Mouse (Mus musculus): ENCODE data around the gene Cers6. TPM values are rescaled to one million over a fixed set of nuclear protein-coding genes. Genes with fewer than 3 reads are reported as not detected.

Gene Cers6
- polyA plus RNA-seq, 1 experiment, result 18.3 TPM

DNA sequence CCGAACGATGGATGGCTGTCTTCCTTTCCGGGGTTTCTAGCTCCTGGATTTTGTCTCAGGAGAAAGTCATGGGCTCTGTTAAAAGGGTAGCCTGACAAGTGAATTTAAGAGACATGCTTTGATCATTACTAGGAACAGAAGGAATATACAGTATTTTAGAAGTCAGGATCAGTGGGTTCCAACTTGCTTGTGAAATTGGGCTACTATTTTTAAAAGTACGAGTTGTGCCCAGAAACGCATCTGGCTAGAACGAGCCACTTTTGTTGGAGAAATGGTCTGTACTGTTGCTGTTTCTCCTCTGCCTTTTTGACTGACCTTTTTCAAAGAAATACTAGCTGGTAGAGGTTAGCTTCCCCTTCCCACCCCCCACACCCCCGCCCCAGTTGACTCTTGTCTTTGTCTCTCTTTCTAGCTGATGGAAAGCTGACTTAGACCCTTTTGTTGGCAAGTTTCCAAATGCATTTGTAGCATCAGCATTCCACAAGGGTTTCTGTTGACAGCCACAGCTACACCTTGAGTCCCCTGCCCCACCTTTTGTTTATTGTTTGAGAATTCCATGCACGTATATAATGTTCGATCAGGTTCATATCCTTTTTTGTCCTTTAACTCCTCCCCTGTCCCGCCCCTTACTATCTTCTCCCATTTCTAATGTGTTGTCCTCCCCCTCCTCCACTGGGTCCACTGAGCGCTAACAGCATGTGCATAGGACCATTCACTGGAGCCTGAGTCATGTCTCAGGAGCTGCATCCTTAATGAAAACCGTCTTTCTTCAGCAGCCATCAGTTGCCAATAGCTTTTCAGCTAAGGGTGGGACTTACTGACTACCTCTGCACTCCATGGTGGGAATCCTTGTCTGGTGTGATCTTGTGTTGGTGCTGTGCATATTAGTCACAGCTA lies 50.6 kb downstream of the Cers6 start:
- DNase-seq (ENCODE audit: low read depth, low spot score), result no peak
- WGBS, result 86% methylated on average over 12 of the region's 12 CpGs

DNA sequence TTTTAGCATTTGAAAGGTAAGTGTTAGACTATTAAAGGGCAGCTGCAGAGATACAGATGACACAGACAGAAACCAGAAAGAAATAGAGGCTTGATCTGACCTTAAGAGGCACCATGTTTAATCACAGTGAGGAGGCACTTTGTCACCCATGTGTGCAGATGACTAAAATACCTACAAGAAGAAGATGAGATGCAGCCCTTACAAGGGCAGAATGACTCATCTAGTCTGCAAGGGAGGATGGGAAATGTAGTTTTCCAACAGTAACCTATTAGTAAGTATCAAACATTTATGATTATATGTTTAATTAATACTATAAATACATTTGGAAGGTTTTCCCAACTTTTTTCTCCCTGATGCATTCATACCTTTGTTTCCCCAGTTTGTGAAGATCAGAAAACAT lies 54.5 kb downstream of the Cers6 start:
- DNase-seq (ENCODE audit: low read depth, low spot score), result no peak

GRCm38 (mm10) chr2:68916299-68916698 lies 55.1 kb downstream of the Cers6 start:
- 82% methylated on average over 3 of the region's 3 CpGs for WGBS
- no peak for DNase-seq (ENCODE audit: low read depth, low spot score)

- DNase-seq (ENCODE audit: low read depth, low spot score), result no peak
Measured at GRCm38 (mm10) chr2:68917010-68917409, 55.8 kb downstream of the Cers6 start.

DNA sequence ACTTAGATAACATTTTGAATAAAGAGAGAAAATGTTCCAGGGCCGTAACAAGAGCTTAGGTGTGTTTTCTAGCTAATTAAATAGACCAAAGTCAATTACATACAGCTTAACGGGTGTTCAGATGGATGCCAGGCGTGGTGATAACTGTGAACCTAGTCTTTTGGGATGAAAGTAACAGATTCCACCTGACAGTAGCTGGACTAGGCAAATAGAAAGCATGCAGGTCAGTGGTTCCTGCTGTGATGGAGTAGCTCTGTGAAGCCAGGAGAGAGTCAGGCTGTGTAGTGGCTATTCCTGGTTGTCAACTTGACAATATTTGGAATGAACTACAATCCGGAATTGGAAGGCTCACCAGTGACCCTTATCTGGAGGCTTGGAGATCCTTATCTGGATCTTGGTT lies 56.3 kb downstream of the Cers6 start:
- DNase-seq (ENCODE audit: low read depth, low spot score), result no peak
- WGBS, result 65% methylated on average over 4 of the region's 4 CpGs

GRCm38 (mm10) chr2:68924344-68924743 lies 63.1 kb downstream of the Cers6 start:
- no peak for DNase-seq (ENCODE audit: low read depth, low spot score)
- WGBS, result 79% methylated on average over 9 of the region's 9 CpGs

GRCm38 (mm10) chr2:68925542-68925941 lies 64.3 kb downstream of the Cers6 start:
- no peak for DNase-seq (ENCODE audit: low read depth, low spot score)
- WGBS, result 67% methylated on average over 6 of the region's 6 CpGs

DNA sequence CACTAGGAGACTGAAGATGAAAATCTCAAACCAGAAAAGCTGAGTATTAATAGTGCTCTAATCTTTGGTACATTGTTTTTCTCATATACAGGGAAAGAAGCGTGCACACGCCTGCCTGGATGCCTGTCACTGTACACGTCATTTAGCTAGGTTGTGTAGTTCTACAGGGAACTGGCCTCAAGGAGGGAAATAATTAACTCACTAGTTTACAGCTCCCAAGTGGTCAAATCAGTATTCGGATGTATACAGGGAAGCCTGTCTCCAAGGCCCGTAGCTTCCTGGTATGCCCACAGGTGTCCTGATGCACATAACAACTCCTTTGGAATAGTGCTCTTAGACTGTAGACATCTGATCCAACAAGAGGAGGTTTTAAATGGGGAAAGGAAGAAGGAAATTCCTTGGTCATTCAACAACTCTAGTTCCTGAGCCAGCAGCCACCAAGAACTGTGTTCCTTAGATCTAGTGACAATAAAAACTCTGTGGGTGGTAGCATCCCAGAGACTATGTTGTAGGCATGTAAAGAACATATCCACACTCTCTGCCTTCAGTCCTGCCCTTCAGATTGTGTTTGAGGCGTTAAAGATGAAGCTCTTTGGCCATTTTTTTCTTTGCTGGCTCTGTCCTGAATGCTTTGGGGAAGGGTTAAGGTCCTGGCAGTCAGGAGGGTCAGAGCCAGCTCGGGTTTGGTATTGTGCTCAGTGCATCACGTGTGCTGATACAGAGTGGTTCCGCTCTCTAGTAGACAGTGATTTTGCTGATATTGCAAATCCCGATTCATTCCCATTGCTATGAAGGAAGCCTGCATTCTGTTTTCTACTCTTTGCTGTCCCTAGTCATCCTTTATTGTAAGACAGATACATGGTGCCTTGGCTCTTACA lies 65.9 kb downstream of the Cers6 start:
- DNase-seq (ENCODE audit: low read depth, low spot score), result peak; percentile 56

DNA sequence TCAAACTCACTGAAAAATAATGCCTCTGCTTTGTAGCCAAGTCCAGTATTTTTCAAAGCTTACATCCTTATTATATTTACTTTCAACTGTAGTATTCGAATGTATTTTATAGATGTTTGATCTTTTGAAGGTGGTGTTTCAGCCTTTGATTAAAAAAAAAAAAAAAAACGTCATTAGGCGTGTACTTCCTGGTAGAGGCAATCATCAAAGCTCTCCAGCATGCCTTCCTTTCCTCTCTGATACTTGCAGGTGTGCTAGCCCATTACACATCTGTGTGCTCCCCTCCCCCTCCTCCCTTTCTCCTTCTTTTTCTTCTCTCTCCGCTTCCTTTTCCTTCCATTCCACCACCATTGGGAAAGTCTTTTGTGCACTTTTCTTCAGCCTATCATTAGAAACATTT lies 71.0 kb downstream of the Cers6 start:
- WGBS, result 22% methylated on average over 4 of the region's 4 CpGs
- peak; percentile 74 for DNase-seq (ENCODE audit: low read depth, low spot score)

More for the DNA sequence above, 65.9 kb downstream of the Cers6 start:
- 47% methylated on average over 10 of the region's 10 CpGs for WGBS

DNA sequence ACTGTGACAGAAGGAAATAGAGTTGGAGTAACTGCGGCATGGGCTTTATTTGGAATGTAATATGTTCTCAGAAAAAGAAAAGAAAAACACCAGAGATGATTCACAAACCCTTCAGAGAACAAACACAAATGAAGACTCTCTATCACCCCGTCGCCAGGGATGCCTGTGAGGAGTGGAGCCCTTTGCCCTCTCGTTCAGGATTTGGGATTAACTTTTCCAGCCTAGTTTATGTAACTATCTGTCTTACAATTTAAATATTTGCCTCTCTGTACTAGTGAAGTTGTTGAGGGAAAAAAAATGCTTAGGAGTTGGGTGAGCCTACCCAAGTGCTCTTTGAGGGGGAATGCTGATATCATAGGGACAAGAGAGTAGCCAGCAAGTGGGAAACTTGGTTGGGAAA lies 71.4 kb downstream of the Cers6 start:
- WGBS, result 23% methylated on average over 4 of the region's 4 CpGs
- no peak for DNase-seq (ENCODE audit: low read depth, low spot score)

GRCm38 (mm10) chr2:68934651-68935050 lies 73.4 kb downstream of the Cers6 start:
- DNase-seq (ENCODE audit: low read depth, low spot score), result peak; percentile 79
- WGBS, result 27% methylated on average over 6 of the region's 6 CpGs

- 28% methylated on average over 2 of the region's 2 CpGs for WGBS
- peak; percentile 54 for DNase-seq (ENCODE audit: low read depth, low spot score)
Measured at GRCm38 (mm10) chr2:68935721-68936294, 74.6 kb downstream of the Cers6 start.

DNA sequence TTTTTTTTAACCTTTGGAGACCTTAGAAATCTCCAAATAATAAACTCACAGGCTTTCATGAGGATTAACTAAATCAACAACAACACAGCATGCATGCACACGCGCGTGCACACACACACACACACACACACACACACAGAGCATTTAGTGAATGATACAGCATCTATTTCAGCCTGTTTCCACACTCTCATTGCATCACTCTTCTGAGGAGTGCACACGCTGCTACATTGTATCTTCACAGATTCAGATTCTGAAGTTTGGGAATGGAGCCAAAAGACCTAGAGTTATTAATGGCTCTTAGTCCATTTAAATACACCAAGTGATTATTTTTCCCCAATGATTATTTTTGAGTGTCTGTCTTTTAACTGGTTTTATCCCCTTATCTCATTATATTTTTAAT lies 75.5 kb downstream of the Cers6 start:
- 93% methylated on average over 4 of the region's 4 CpGs for WGBS
- no peak for DNase-seq (ENCODE audit: low read depth, low spot score)

DNA sequence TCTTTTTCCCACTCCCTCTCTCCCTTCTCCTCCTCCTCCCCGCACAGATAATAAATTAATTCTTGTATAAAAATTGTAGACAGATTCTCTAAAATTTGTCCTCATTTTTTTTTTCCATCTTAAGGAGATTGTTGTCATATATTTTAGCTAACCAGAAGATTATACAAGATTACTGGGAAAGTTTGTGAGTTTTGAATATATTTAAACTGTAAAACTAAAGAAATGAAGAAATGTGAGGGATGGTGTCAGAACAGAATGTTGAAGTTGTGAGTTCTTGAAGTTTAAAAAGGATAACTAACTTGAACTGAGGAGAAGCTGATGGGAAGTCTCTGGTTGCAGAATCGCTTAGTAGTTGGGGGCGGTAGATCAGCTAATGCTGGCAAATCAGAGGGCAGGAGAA lies 76.6 kb downstream of the Cers6 start:
- 72% methylated on average over 3 of the region's 3 CpGs for whole genome bisulfite sequencing
- DNase-seq (ENCODE audit: low read depth, low spot score), result no peak

DNA sequence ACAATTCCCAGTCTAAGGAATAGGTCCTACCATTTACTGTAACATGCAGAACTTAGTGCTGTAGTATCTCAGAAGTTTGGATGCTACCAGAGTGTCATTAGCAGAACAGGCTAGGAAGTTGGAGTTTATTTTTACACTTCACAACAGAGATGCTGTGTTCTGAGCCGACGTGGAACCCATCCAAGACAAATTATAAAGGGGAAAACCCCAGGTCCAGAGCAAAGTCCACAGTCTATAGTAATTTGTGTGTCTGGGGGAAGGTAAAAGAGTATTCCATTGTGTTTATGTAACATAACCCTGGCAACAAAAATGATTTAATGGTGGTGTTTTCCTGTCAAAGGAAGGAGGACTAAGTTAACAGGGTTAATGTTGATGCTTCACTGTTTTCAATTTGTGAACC lies 83.7 kb downstream of the Cers6 start:
- 12% methylated on average over 2 of the region's 2 CpGs for WGBS
- peak; percentile 93 for DNase-seq (ENCODE audit: low read depth, low spot score)

DNA sequence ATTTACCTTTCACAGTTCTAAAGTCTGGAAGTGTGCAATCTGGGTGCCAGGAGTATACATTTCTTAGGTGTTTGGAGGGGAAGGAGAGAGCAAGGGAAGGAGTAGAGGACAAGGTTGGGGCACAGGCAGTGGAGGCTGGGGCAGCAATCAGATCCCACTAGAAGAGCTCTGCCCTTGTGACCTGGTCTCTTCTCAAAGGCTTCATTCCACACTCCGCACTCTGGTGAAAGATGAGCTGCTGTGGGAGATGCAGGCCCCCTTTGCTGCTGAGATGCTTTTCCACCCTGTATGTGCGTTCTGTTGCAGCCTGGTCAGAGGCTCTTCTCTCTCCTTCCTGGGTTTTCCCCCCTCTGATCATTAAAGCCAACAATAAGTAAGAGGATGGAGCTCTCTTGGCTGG lies 84.7 kb downstream of the Cers6 start:
- WGBS, result 93% methylated on average over 2 of the region's 2 CpGs
- DNase-seq (ENCODE audit: low read depth, low spot score), result no peak

GRCm38 (mm10) chr2:68946819-68947218 lies 85.6 kb downstream of the Cers6 start:
- DNase-seq (ENCODE audit: low read depth, low spot score), result no peak
- WGBS, result 33% methylated on average over 5 of the region's 5 CpGs

DNA sequence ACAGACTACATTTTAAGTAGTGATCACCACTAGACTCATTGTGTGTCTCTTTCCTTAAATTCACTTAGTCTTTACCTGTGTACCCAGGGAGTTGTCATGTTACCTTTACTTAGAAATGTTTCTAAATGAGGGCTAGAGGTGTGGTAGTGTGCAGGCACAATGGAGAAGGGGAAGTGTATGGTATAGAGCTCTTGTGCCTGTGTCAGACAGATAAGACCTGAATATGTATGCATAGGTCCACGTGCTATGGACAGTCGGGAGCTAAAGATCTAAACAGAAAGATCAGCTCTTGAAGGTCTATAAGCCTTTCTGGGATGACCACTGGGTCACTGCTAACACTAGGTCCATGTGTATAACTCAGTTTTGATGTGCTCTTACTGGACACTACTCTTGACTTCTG lies 87.9 kb downstream of the Cers6 start:
- 93% methylated on average over 2 of the region's 2 CpGs for WGBS

DNA sequence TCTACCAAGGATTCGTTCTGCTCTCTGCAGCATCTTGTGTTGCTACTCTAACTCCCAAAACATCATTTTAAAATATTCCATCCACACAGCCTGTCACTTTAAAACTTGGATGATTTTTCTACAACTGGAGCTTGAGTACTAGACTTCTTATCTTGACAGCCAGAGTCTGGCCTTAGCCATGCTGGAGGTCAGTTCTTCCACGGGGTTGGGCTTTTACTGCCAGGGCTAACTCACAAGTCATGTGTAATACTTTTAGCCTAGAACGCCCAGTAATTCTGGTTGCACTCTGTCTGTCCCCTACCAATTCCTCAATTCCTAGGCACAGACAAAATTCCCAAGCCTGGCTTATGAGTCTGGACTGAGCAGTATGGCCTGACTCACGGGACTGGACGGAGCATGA lies 88.5 kb downstream of the Cers6 start:
- 74% methylated on average over 5 of the region's 5 CpGs for WGBS

More for the DNA sequence above, 87.9 kb downstream of the Cers6 start:
- DNase-seq (ENCODE audit: low read depth, low spot score), result no peak

GRCm38 (mm10) chr2:68951706-68952105 lies 90.5 kb downstream of the Cers6 start:
- DNase-seq (ENCODE audit: low read depth, low spot score), result no peak
- 97% methylated on average over 3 of the region's 3 CpGs for WGBS

More for the DNA sequence above, 88.5 kb downstream of the Cers6 start:
- DNase-seq (ENCODE audit: low read depth, low spot score), result no peak

Measured in large intestine, adult 2 months (tissue).